Mouse (Mus musculus) small intestine, adult 2 months (tissue): ENCODE data around the gene Srcin1. TPM values are rescaled to one million over a fixed set of nuclear protein-coding genes. Genes with fewer than 3 reads are reported as not detected.
A peak's percentile ranks its signal among the peaks of the same experiment; 100 is the strongest.

Source experiments
- H3K27ac ChIP-seq: fragments of 200-500 bp; 2 replicates; pipeline ENCODE4 v1.5.1; 2012; ENCODE audit warnings: low read depth, low read length, control low read depth, inconsistent platforms; ENCODE audit not compliant: insufficient read depth
- H3K27me3 ChIP-seq: fragments of 200-500 bp; 2 replicates; pipeline ENCODE4 v1.6.1; 2012; ENCODE audit warnings: mild to moderate bottlenecking, moderate library complexity, low read length, inconsistent platforms; ENCODE audit not compliant: control insufficient read depth, insufficient read depth
- H3K36me3 ChIP-seq: fragments of 200-500 bp; 2 replicates; pipeline ENCODE4 v1.6.1; 2012; ENCODE audit warnings: mild to moderate bottlenecking, low read length, control low read depth, inconsistent platforms; ENCODE audit not compliant: control insufficient read depth, insufficient read depth
- H3K4me1 ChIP-seq: fragments of 200-500 bp; 2 replicates; pipeline ENCODE4 v1.6.1; 2012; ENCODE audit warnings: low read length, inconsistent platforms, mixed read lengths; ENCODE audit not compliant: control insufficient read depth, insufficient read depth, insufficient read length
- H3K4me3 ChIP-seq: fragments of 200-500 bp; 2 replicates; pipeline ENCODE4 v1.5.1; 2012; ENCODE audit warnings: low read depth, mild to moderate bottlenecking, control low read depth, inconsistent platforms, low read length, moderate library complexity
- CTCF ChIP-seq: fragments of 200-500 bp; IDR thresholded peaks from 2 replicates; pipeline ENCODE4 v1.5.1; 2012; ENCODE audit warnings: low read depth, mild to moderate bottlenecking, control low read depth, inconsistent platforms, low read length, moderate library complexity, mixed read lengths; ENCODE audit not compliant: insufficient replicate concordance, insufficient read length; ENCODE audit errors: extremely low read depth
- POLR2A ChIP-seq: fragments of 200-500 bp; IDR thresholded peaks from 2 replicates; pipeline ENCODE4 v1.6.1; 2012; ENCODE audit warnings: low read depth, mild to moderate bottlenecking, control low read depth, inconsistent platforms, low read length, moderate library complexity
- WGBS: fragments of 180-500 bp; shearing (Covaris S2); methylation state at CpG from one replicate; pipeline ENCODE4 v1.1.7; 2018; 5-methylcytosine and 5-hydroxymethylcytosine counted together
- polyA plus RNA-seq: library from polyadenylated mRNA; depleted of rRNA; stranded (reverse); fragments of >200 nt; gene quantifications from 2 replicates; pipeline ENCODE4 v1.2.3, GENCODE M21; 2012

Gene Srcin1
- polyA plus RNA-seq, 1 experiment, result 0.53 TPM

DNA sequence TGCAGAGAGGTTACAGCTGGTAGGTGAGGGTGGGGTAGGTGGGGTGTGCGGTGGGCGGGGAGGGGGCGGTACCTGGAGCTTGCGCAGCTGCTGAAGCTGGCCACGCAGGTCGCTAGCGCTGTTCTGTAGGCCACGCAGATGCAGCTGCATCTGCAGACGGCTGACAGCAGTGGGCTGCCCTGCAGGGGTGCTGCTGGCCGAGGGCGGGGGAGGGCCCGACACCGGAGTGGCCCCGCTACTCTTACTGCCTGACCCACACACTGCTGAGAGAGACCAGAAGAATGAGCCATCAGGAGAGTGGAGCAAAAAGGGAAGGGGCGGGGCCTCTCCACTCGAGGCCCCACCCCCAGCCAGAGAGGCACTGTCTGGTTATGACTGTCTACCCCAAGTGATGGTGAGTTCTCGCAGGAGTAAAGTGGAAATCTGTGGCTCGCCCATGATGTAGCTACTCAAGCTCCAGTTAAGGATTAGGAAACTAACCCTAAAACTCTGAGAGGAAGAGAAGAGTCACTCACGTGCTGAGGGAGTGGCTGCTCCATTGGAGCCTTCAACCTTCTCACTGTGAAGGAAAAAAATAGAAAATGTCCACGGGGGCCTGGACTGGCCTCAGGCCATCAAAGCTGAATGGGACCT is 42.9 kb downstream of the Srcin1 start:
- H3K27me3 ChIP-seq, result peaks cover 61% of the 10 kb centered on the region
- peak overlapping the region; percentile 35 for H3K4me3 ChIP-seq
- TF ChIP-seq CTCF (no peak), POLR2A (no peak)
- 4% methylated on average over 20 of the region's 20 CpGs for WGBS
- peaks cover 28% of the 10 kb centered on the region for H3K4me1 ChIP-seq
- no peak overlapping the region for H3K27ac ChIP-seq
- no peaks in the 10 kb centered on the region for H3K36me3 ChIP-seq

DNA sequence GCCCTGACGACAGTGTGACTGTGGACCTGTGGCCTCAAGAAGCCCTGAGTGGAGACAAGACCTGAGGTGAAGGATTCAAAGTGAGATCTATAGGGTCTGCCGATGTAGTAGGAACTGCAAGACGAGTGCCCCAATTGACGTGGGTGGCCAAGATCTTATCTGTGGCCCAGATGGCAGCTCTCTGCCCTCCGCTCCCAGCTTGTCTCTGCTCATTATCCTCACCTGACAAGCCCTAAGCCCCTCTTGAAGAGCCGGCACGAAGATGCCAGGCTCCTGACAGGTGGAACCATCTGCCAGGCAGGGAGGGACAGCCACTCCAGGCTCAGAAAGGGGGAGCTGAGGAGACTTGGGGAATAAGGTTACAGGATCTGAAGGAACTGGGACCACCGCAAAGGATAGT is 43.6 kb downstream of the Srcin1 start:
- no peak for TF ChIP-seq CTCF
- TF ChIP-seq POLR2A, result no peak
- no peaks in the 10 kb centered on the region for H3K36me3 ChIP-seq
- no peak overlapping the region; the same call in 1 of the 2 replicates for H3K4me3 ChIP-seq
- no peak overlapping the region for H3K27ac ChIP-seq
- H3K4me1 ChIP-seq, result peaks cover 28% of the 10 kb centered on the region
- WGBS, result 13% methylated on average over 8 of the region's 8 CpGs
- peaks cover 54% of the 10 kb centered on the region for H3K27me3 ChIP-seq

DNA sequence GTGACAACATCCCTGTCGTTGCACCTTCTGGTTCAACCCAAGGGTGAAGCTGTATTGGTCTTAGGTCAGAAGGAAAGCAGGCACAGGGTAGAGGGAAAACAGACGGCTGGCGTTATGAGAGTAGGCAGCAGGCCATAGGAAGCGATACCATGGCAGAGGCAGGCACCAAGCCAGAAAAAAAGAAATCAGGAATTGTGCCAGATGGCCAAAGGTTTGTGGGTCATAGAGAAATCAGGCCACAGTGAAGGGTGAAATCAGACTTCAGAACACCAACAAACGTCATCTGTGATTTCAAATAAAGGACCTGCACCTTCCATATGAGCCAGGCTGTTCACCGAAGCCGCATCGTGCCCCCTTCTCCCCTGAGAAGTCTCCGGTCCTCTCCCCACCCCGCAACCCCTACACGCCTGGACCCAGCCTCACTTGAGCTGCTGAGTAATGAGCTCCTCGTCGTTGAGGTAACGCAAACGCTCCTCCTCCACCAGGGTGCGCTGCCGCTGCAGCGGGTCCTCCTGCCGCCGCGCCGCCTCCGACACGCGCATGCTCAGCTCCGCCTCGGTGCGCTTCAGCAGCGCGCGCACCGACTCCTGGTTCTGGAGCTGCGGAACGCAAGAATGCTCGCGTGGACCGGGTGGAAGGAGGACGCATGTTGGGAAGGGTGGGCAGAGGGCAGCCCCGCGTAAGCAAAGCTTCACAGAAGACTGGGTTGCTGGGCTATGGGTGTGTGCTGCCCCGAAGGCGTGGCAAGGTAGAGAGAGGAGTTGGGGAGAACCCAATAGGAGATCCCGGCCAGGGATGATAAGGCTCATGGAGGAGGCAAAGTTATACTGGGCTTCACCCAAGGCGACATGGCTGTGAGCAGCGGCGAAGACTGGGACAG is 44.4 kb downstream of the Srcin1 start:
- H3K4me3 ChIP-seq, result peak overlapping the region; percentile 73
- peaks cover 46% of the 10 kb centered on the region for H3K27me3 ChIP-seq
- H3K27ac ChIP-seq, result no peak overlapping the region
- TF ChIP-seq POLR2A (no peak), CTCF (peak; percentile 84)
- peaks cover 23% of the 10 kb centered on the region for H3K4me1 ChIP-seq
- H3K36me3 ChIP-seq, result no peaks in the 10 kb centered on the region
- 3% methylated on average over 46 of the region's 46 CpGs for WGBS

DNA sequence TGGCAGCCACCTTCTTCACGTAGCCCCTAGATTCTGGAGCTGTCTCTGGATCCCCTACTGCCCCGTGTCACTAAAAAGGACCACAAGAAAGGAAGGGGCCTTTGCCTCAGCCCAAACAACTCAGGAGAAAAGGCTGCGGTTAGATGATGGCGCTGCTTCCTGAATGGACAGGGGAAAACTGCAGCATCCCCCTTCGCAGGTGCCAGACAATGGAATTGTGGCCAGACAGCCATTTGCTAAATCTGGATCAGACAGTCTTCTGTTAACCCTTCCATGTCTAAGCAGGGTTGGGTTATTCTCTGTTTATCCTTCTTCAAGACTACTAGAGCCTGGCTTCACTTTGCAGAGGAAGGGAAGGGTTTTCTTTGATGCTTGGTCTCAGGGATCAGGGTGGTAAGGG is 45.0 kb downstream of the Srcin1 start:
- WGBS, result 76% methylated on average over 5 of the region's 5 CpGs
- TF ChIP-seq CTCF (no peak), POLR2A (no peak)
- H3K27ac ChIP-seq, result no peak overlapping the region
- H3K4me3 ChIP-seq, result no peak overlapping the region
- peaks cover 40% of the 10 kb centered on the region for H3K27me3 ChIP-seq
- peaks cover 23% of the 10 kb centered on the region for H3K4me1 ChIP-seq
- H3K36me3 ChIP-seq, result no peaks in the 10 kb centered on the region

DNA sequence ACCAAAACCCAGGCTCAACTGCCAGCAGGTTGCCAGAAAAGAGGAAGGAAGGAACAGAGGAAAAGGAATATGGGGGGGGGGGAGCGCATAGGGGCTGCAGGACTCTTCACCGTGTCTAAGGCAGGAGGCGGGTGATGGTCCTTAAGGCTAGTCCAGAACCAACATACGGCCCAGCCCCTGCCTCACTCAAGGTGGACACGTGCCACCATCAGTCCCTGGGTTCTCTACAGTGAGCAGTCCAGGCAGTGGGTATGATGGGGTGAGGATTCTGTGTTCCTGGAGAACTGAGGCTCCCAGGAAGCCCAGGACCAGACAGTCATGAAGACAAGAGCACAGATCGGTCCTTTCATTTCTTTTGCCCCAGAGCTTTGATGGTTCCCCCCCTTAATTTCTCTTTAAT is 45.9 kb downstream of the Srcin1 start:
- 88% methylated on average over 6 of the region's 6 CpGs for WGBS
- Histone ChIP-seq H3K4me1 (peaks cover 23% of the 10 kb centered on the region), H3K27ac (no peak overlapping the region), H3K4me3 (no peak overlapping the region), H3K27me3 (peaks cover 31% of the 10 kb centered on the region), H3K36me3 (no peaks in the 10 kb centered on the region)
- TF ChIP-seq CTCF (no peak), POLR2A (no peak)

DNA sequence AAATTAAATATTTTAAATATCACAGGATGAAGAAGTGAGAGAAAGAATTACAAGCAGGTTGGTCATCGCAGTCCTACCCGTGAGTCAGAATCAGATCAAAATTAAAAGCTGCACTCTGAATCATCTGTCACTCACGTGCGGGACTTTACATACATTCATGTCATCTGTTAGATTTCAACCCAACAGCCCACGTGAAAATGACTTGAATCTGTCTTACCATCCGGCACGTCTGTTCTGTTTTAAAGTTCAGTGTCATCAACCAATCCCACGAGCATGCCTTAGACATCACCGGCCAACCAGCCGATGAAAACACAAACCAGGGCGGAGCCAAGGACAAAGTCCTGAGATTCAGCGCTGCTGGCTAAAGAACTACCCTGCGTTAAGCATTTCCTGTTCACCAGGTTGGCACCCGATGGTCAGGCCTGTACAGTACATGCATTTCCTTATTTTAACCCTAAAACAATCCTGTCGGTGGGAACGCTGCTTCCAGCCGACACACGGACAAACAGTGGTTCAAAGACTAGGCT is 47.6 kb downstream of the Srcin1 start:
- H3K27ac ChIP-seq, result peak overlapping the region; percentile 27; the same call in 1 of the 2 replicates
- TF ChIP-seq POLR2A (no peak), CTCF (no peak)
- peaks cover 18% of the 10 kb centered on the region for H3K4me1 ChIP-seq
- H3K4me3 ChIP-seq, result no peak overlapping the region
- H3K27me3 ChIP-seq, result peaks cover 14% of the 10 kb centered on the region
- H3K36me3 ChIP-seq, result no peaks in the 10 kb centered on the region
- WGBS, result 43% methylated on average over 18 of the region's 18 CpGs

DNA sequence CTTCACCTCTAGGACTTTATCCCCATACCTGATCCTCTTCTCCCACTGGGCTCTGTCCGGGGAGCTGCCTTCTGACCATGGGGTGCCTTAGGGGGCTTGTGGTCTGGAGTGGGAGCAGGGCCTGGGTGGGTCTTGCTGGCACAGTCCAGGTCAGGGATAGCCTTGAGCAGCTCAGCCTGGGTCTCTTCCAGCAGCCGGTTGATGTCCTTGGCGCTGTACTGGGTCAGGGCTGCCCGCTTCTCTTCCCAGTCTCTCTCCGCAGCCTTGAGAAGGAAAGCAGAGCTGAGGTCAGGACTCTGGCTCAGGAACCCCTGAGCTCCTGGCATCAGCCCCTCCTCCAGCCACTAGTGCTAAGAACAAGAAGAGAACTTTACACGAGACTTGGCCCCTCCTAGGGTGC is 50.7 kb downstream of the Srcin1 start:
- H3K4me1 ChIP-seq, result peaks cover 5% of the 10 kb centered on the region
- no peaks in the 10 kb centered on the region for H3K27me3 ChIP-seq
- H3K4me3 ChIP-seq, result no peak overlapping the region
- no peak overlapping the region for H3K27ac ChIP-seq
- TF ChIP-seq POLR2A, result no peak
- no peak for TF ChIP-seq CTCF
- H3K36me3 ChIP-seq, result no peaks in the 10 kb centered on the region
- WGBS, result 79% methylated on average over 6 of the region's 6 CpGs
